Mouse (Mus musculus) neural tube, embryonic 11.5 days (tissue): ENCODE measurements at regions not wholly inside any gene's neighbourhood (a gene's known extent, or its start where the extent isn't known, plus 50 kb on each side); places are given as distances from the start of the nearest gene placed in this dataset.
A peak's percentile ranks its signal among the peaks of the same experiment; 100 is the strongest.
"Not testable (repeated sequence)": the region's sequence is repeated elsewhere in the genome, so short reads cannot be mapped to it uniquely, and the experiment has no call there.

Experiments
- ATAC-seq: fragments of 200-750 bp; cut with Nextera tagmentation; 2 replicates; pipeline ENCODE4 v1.8.0; 2017; ENCODE audit warnings: moderate number of reproducible peaks, mild to moderate bottlenecking, moderate TSS enrichment, moderate library complexity; ENCODE audit not compliant: insufficient read depth, low FRiP score, low TSS enrichment
- DNase-seq: peaks from one replicate; pipeline ENCODE4 v3.0.0-alpha.2; 2015; ENCODE audit warnings: low spot score
- H3K27ac ChIP-seq: fragments of 300-500 bp; sonication (generic); 2 replicates; pipeline ENCODE4 v1.5.1; 2014; ENCODE audit warnings: low read depth, mild to moderate bottlenecking, low read length
- H3K27me3 ChIP-seq: fragments of 300-500 bp; sonication (generic); 2 replicates; pipeline ENCODE4 v1.6.1; 2014; ENCODE audit warnings: mild to moderate bottlenecking, low read length, mixed read lengths; ENCODE audit not compliant: control insufficient read depth, insufficient read depth
- H3K36me3 ChIP-seq: fragments of 300-500 bp; sonication (generic); 2 replicates; pipeline ENCODE4 v1.6.1; 2014; ENCODE audit warnings: mild to moderate bottlenecking, low read length, moderate library complexity, mixed read lengths; ENCODE audit not compliant: control insufficient read depth, insufficient read depth
- H3K4me1 ChIP-seq: fragments of 300-500 bp; sonication (generic); 2 replicates; pipeline ENCODE4 v1.6.1; 2014; ENCODE audit warnings: low read length, mixed read lengths; ENCODE audit not compliant: control insufficient read depth, insufficient read depth
- H3K4me2 ChIP-seq: fragments of 300-500 bp; sonication (generic); 2 replicates; pipeline ENCODE4 v1.6.1; 2014; ENCODE audit warnings: low read depth, mild to moderate bottlenecking, moderate library complexity
- H3K4me3 ChIP-seq: fragments of 300-500 bp; sonication (generic); 2 replicates; pipeline ENCODE4 v1.5.1; 2014; ENCODE audit warnings: low read depth, low read length
- H3K9ac ChIP-seq: fragments of 300-500 bp; sonication (generic); 2 replicates; pipeline ENCODE4 v1.6.1; 2014; ENCODE audit warnings: mild to moderate bottlenecking, low read length
- H3K9me3 ChIP-seq: fragments of 300-500 bp; sonication (generic); 2 replicates; pipeline ENCODE4 v1.6.1; 2016; ENCODE audit warnings: low read length; ENCODE audit not compliant: control insufficient read depth
- WGBS: fragments of 180-500 bp; shearing (Covaris S2); extraction: QIAGEN DNeasy Blood & Tissue Kit; methylation state at CpG from one replicate; pipeline ENCODE4 v1.1.7; 2014; 5-methylcytosine and 5-hydroxymethylcytosine counted together

GRCm38 (mm10) chr12:113974271-113974670 lies 430.6 kb downstream of the Adam6a start:
- 89% methylated on average over 6 of the region's 6 CpGs for WGBS
- Histone ChIP-seq H3K4me3 (no peak overlapping the region), H3K9ac (no peak overlapping the region), H3K4me1 (no peaks in the 10 kb centered on the region), H3K27ac (no peak overlapping the region), H3K9me3 (no peaks in the 10 kb centered on the region), H3K27me3 (no peaks in the 10 kb centered on the region), H3K36me3 (no peaks in the 10 kb centered on the region), H3K4me2 (no peak overlapping the region)
- DNase-seq (no peak), ATAC-seq (no peak)

GRCm38 (mm10) chr12:113981613-113982012 lies 437.9 kb downstream of the Adam6a start:
- ATAC-seq, H3K9me3 ChIP-seq, H3K4me1 ChIP-seq, H3K4me2 ChIP-seq, H3K9ac ChIP-seq, H3K36me3 ChIP-seq, H3K27me3 ChIP-seq, H3K4me3 ChIP-seq, H3K27ac ChIP-seq: not testable (repeated sequence)
- peak; percentile 15 for DNase-seq
- 37% methylated on average over 10 of the region's 10 CpGs for WGBS

- Histone ChIP-seq H3K27ac (no peak overlapping the region), H3K9me3 (no peaks in the 10 kb centered on the region), H3K27me3 (no peaks in the 10 kb centered on the region), H3K4me3 (no peak overlapping the region), H3K4me2 (no peak overlapping the region), H3K36me3 (no peaks in the 10 kb centered on the region), H3K9ac (no peak overlapping the region), H3K4me1 (no peaks in the 10 kb centered on the region)
- WGBS, result 77% methylated on average over 5 of the region's 5 CpGs
- ATAC-seq, result no peak
- no peak for DNase-seq
Observed at GRCm38 (mm10) chr12:113987233-113987990, 443.7 kb downstream of the Adam6a start.

GRCm38 (mm10) chr12:113992425-113992824 lies 448.7 kb downstream of the Adam6a start:
- Histone ChIP-seq H3K36me3 (no peaks in the 10 kb centered on the region), H3K27me3 (no peaks in the 10 kb centered on the region), H3K4me1 (no peaks in the 10 kb centered on the region), H3K4me2 (no peak overlapping the region), H3K9me3 (no peaks in the 10 kb centered on the region), H3K4me3 (no peak overlapping the region), H3K27ac (no peak overlapping the region), H3K9ac (no peak overlapping the region)
- DNase-seq (no peak), ATAC-seq (no peak)
- WGBS, result 80% methylated on average over 2 of the region's 2 CpGs

GRCm38 (mm10) chr12:113994284-113994683 lies 450.6 kb downstream of the Adam6a start:
- not testable (repeated sequence) for ATAC-seq, H3K4me3 ChIP-seq, DNase-seq, H3K36me3 ChIP-seq, H3K27ac ChIP-seq, H3K4me1 ChIP-seq, H3K9me3 ChIP-seq, H3K9ac ChIP-seq, H3K4me2 ChIP-seq, H3K27me3 ChIP-seq
- 67% methylated on average over 3 of the region's 3 CpGs for WGBS

- H3K27me3 ChIP-seq, DNase-seq, H3K36me3 ChIP-seq, H3K4me2 ChIP-seq, H3K4me3 ChIP-seq, H3K4me1 ChIP-seq, ATAC-seq, H3K9ac ChIP-seq, H3K9me3 ChIP-seq, H3K27ac ChIP-seq: not testable (repeated sequence)
Observed at GRCm38 (mm10) chr12:114008491-114008890, 464.8 kb downstream of the Adam6a start.

- DNase-seq (no peak), ATAC-seq (no peak)
- H3K4me3 ChIP-seq, result no peak overlapping the region
- H3K4me2 ChIP-seq, result no peak overlapping the region
- no peak overlapping the region for H3K9ac ChIP-seq
- no peak overlapping the region for H3K27ac ChIP-seq
- H3K4me1 ChIP-seq, result no peaks in the 10 kb centered on the region
- WGBS, result 56% methylated on average over 2 of the region's 2 CpGs
- H3K9me3 ChIP-seq, result no peaks in the 10 kb centered on the region
- H3K36me3 ChIP-seq, result no peaks in the 10 kb centered on the region
- no peaks in the 10 kb centered on the region for H3K27me3 ChIP-seq
Observed at GRCm38 (mm10) chr12:114009391-114009790, 465.7 kb downstream of the Adam6a start.

- not testable (repeated sequence) for H3K27ac ChIP-seq, H3K4me3 ChIP-seq, H3K9me3 ChIP-seq, H3K4me1 ChIP-seq, H3K4me2 ChIP-seq, ATAC-seq, DNase-seq, H3K36me3 ChIP-seq, H3K27me3 ChIP-seq, H3K9ac ChIP-seq
- 9% methylated on average over 4 of the region's 4 CpGs for WGBS
Observed at GRCm38 (mm10) chr12:114012860-114013259, 469.2 kb downstream of the Adam6a start.

- not testable (repeated sequence) for H3K4me1 ChIP-seq, H3K9ac ChIP-seq, DNase-seq, ATAC-seq, H3K27me3 ChIP-seq, H3K4me3 ChIP-seq, H3K9me3 ChIP-seq, H3K36me3 ChIP-seq, H3K27ac ChIP-seq, H3K4me2 ChIP-seq
- 80% methylated on average over 2 of the region's 2 CpGs for WGBS
Observed at GRCm38 (mm10) chr12:114037011-114037410, 493.3 kb downstream of the Adam6a start.
